Mouse (Mus musculus) MEL (cell line): Measurements from ENCODE around the gene Hectd4.

Source experiments
- CHD2 ChIP-seq: IDR thresholded peaks from 2 replicates; pipeline ENCODE4 v1.6.1; 2011; ENCODE audit warnings: low read length, improper control_type of control experiment
- TBP ChIP-seq: IDR thresholded peaks from 2 replicates; pipeline ENCODE4 v1.8.0; 2011; ENCODE audit warnings: low read depth, low read length, improper control_type of control experiment

- TF ChIP-seq TBP (no peak), CHD2 (no peak)
Observed at GRCm38 (mm10) chr5:121384757-121385460, 164.9 kb downstream of the Hectd4 start.
